In genomic region chr1:159231781-159232571, GRCm38 (mm10) we compare ENCODE assay signal across 1 mouse cellular context.
TF ChIP-seq lines count a peak whose summit lies in the region.

TSS of gene Cop1 (plus strand) at chr1:159232320.

TF ChIP-seq in CH12.LX, 34 proteins besides CTCF, POLR2A, EP300 and RAD21 (continued from another document):
- TF ChIP-seq HCFC1 (IDR thresholded peaks at IDR 0.05; ENCODE audit: low read depth, low read length) (peak; percentile 63), ZMIZ1 (IDR thresholded peaks at IDR 0.05; ENCODE audit: low read depth, low read length) (peak; percentile 96)
TF ChIP-seq in CH12.LX: peak in this region for 14; not testable (repeated sequence) for 20.
